Mouse (Mus musculus) heart, embryonic 10.5 days (tissue): ENCODE data around the gene Mfap2. TPM values are rescaled to one million over a fixed set of nuclear protein-coding genes. Genes with fewer than 3 reads are reported as not detected.

Experiments
- DNase-seq: peaks from one replicate; pipeline ENCODE4 v3.0.0-alpha.2; 2017; ENCODE audit warnings: low spot score
- H3K27ac ChIP-seq: fragments of 300-500 bp; sonication (generic); 2 replicates; pipeline ENCODE4 v1.5.1; 2016; ENCODE audit warnings: mild to moderate bottlenecking
- H3K27me3 ChIP-seq: fragments of 300-500 bp; sonication (generic); 2 replicates; pipeline ENCODE4 v1.6.1; 2016; ENCODE audit warnings: mild to moderate bottlenecking; ENCODE audit not compliant: poor library complexity, insufficient read depth, severe bottlenecking
- H3K36me3 ChIP-seq: fragments of 300-500 bp; sonication (generic); 2 replicates; pipeline ENCODE4 v1.6.1; 2016; ENCODE audit warnings: mild to moderate bottlenecking, moderate library complexity
- H3K4me1 ChIP-seq: fragments of 300-500 bp; sonication (generic); 2 replicates; pipeline ENCODE4 v1.6.1; 2016; ENCODE audit warnings: mild to moderate bottlenecking
- H3K4me3 ChIP-seq: fragments of 300-500 bp; sonication (generic); 2 replicates; pipeline ENCODE4 v1.5.1; 2016; ENCODE audit warnings: mild to moderate bottlenecking, moderate library complexity
- H3K9me3 ChIP-seq: fragments of 300-500 bp; sonication (generic); 2 replicates; pipeline ENCODE4 v1.6.1; 2016; ENCODE audit warnings: mild to moderate bottlenecking, moderate library complexity
- WGBS: fragments of 180-500 bp; shearing (Covaris S2); methylation state at CpG from one replicate; pipeline ENCODE4 v1.1.7; 2016; 5-methylcytosine and 5-hydroxymethylcytosine counted together
- polyA plus RNA-seq: library from polyadenylated mRNA; unstranded; fragments of >200 nt; fragmentation: Nextera tagmentation; extraction: Ambion mirVana; gene quantifications from 2 replicates; pipeline ENCODE4 v1.2.1, GENCODE M21; 2016

Mfap2 gene
- polyA plus RNA-seq: 159 and 233 TPM in 2 replicates

GRCm38 (mm10) chr4:141010118-141010517 is at the start of gene Mfap2:
Gene Mfap2, plus strand, starts transcription at chr4:141010418.
- Histone ChIP-seq H3K9me3 (no peaks in the 10 kb centered on the region), H3K36me3 (peaks cover 60% of the 10 kb centered on the region), H3K4me1 (peaks cover 43% of the 10 kb centered on the region), H3K4me3 (peak within 1 kb of the TSS; percentile 76), H3K27me3 (no peaks in the 10 kb centered on the region), H3K27ac (peak within 1 kb of the TSS; percentile 90)
- 18% methylated on average over 7 of the region's 7 CpGs for WGBS
- DNase-seq: no peak

GRCm38 (mm10) chr4:140960781-140961466 is 49.3 kb upstream of the Mfap2 start, which contains the start of gene Sdhb:
Gene Sdhb, plus strand, starts transcription at chr4:140961203.
- peak within 1 kb of the TSS; percentile 99 for H3K27ac ChIP-seq

GRCm38 (mm10) chr4:140961467-140962206 is 48.6 kb upstream of the Mfap2 start:
- peaks cover 5% of the 10 kb centered on the region for H3K27me3 ChIP-seq
- 2% methylated on average over 38 of the region's 38 CpGs for WGBS
- peaks cover 62% of the 10 kb centered on the region for H3K4me1 ChIP-seq
- peaks cover 10% of the 10 kb centered on the region for H3K36me3 ChIP-seq
- no peaks in the 10 kb centered on the region for H3K9me3 ChIP-seq
- DNase-seq: no peak
- peak overlapping the region; percentile 99 for H3K4me3 ChIP-seq
- peak overlapping the region; percentile 99 for H3K27ac ChIP-seq

More at GRCm38 (mm10) chr4:140960781-140961466, 49.3 kb upstream of the Mfap2 start, which contains the start of gene Sdhb:
- peaks cover 6% of the 10 kb centered on the region for H3K27me3 ChIP-seq
- H3K4me1 ChIP-seq: peaks cover 62% of the 10 kb centered on the region
- peak within 1 kb of the TSS; percentile 99 for H3K4me3 ChIP-seq
- no peaks in the 10 kb centered on the region for H3K9me3 ChIP-seq
- peak; percentile 100 for DNase-seq
- peaks cover 3% of the 10 kb centered on the region; the same call in 1 of the 2 replicates for H3K36me3 ChIP-seq
- WGBS: 3% methylated on average over 37 of the region's 37 CpGs

- 70% methylated on average over 8 of the region's 8 CpGs for WGBS
- H3K36me3 ChIP-seq: peaks cover 17% of the 10 kb centered on the region
- no peaks in the 10 kb centered on the region for H3K27me3 ChIP-seq
- peak overlapping the region; percentile 99 for H3K27ac ChIP-seq
- no peak for DNase-seq
- H3K4me1 ChIP-seq: peaks cover 55% of the 10 kb centered on the region
- H3K4me3 ChIP-seq: peak overlapping the region; percentile 99
- no peaks in the 10 kb centered on the region for H3K9me3 ChIP-seq
These were observed 47.9 kb upstream of the Mfap2 start for GRCm38 (mm10) chr4:140962207-140962909.

- Histone ChIP-seq H3K27me3 (no peaks in the 10 kb centered on the region), H3K9me3 (no peaks in the 10 kb centered on the region), H3K4me3 (peak overlapping the region; percentile 9; the same call in 1 of the 2 replicates), H3K27ac (no peak overlapping the region), H3K4me1 (peaks cover 49% of the 10 kb centered on the region), H3K36me3 (peaks cover 23% of the 10 kb centered on the region)
- no peak for DNase-seq
- WGBS: 40% methylated on average over 5 of the region's 5 CpGs
These were observed 47.3 kb upstream of the Mfap2 start for GRCm38 (mm10) chr4:140962950-140963349.

GRCm38 (mm10) chr4:140963941-140964597 is 46.1 kb upstream of the Mfap2 start:
- no peak for DNase-seq
- peaks cover 39% of the 10 kb centered on the region for H3K4me1 ChIP-seq
- no peaks in the 10 kb centered on the region for H3K27me3 ChIP-seq
- no peak overlapping the region for H3K27ac ChIP-seq
- peaks cover 33% of the 10 kb centered on the region for H3K36me3 ChIP-seq
- 85% methylated on average over 9 of the region's 9 CpGs for WGBS
- H3K9me3 ChIP-seq: no peaks in the 10 kb centered on the region
- no peak overlapping the region for H3K4me3 ChIP-seq

- 31% methylated on average over 7 of the region's 7 CpGs for WGBS
- Histone ChIP-seq H3K4me1 (peaks cover 34% of the 10 kb centered on the region), H3K27ac (no peak overlapping the region), H3K4me3 (no peak overlapping the region), H3K9me3 (no peaks in the 10 kb centered on the region), H3K27me3 (no peaks in the 10 kb centered on the region), H3K36me3 (peaks cover 38% of the 10 kb centered on the region)
- DNase-seq: peak; percentile 85
These were observed 45.6 kb upstream of the Mfap2 start for GRCm38 (mm10) chr4:140964620-140965019.

GRCm38 (mm10) chr4:140967386-140968159 is 42.6 kb upstream of the Mfap2 start:
- no peak overlapping the region for H3K27ac ChIP-seq
- 84% methylated on average over 11 of the region's 11 CpGs for WGBS
- H3K4me3 ChIP-seq: no peak overlapping the region
- no peak for DNase-seq
- H3K4me1 ChIP-seq: peaks cover 13% of the 10 kb centered on the region
- no peaks in the 10 kb centered on the region for H3K27me3 ChIP-seq
- H3K36me3 ChIP-seq: peaks cover 68% of the 10 kb centered on the region
- no peaks in the 10 kb centered on the region for H3K9me3 ChIP-seq

- Histone ChIP-seq H3K4me1 (no peaks in the 10 kb centered on the region), H3K4me3 (no peak overlapping the region), H3K27ac (no peak overlapping the region), H3K9me3 (no peaks in the 10 kb centered on the region), H3K36me3 (peaks cover 99% of the 10 kb centered on the region), H3K27me3 (no peaks in the 10 kb centered on the region)
- no peak for DNase-seq
- WGBS: 87% methylated on average over 13 of the region's 13 CpGs
These were observed 38.5 kb upstream of the Mfap2 start for GRCm38 (mm10) chr4:140971691-140972090.

- Histone ChIP-seq H3K4me1 (no peaks in the 10 kb centered on the region; the same call in 1 of the 2 replicates), H3K36me3 (peaks cover 100% of the 10 kb centered on the region), H3K27me3 (no peaks in the 10 kb centered on the region), H3K9me3 (no peaks in the 10 kb centered on the region), H3K4me3 (no peak overlapping the region), H3K27ac (no peak overlapping the region)
- WGBS: 92% methylated on average over 6 of the region's 6 CpGs
- DNase-seq: no peak
These were observed 35.8 kb upstream of the Mfap2 start for GRCm38 (mm10) chr4:140974408-140974807.

- no peak for DNase-seq
- H3K27me3 ChIP-seq: no peaks in the 10 kb centered on the region
- no peaks in the 10 kb centered on the region for H3K9me3 ChIP-seq
- peaks cover 97% of the 10 kb centered on the region for H3K36me3 ChIP-seq
- no peaks in the 10 kb centered on the region; the same call in 1 of the 2 replicates for H3K4me1 ChIP-seq
- H3K4me3 ChIP-seq: no peak overlapping the region
- 96% methylated on average over 7 of the region's 7 CpGs for WGBS
- H3K27ac ChIP-seq: no peak overlapping the region
These were observed 34.9 kb upstream of the Mfap2 start for GRCm38 (mm10) chr4:140975356-140975755.

- WGBS: 85% methylated on average over 10 of the region's 10 CpGs
- no peak for DNase-seq
These were observed 32.9 kb upstream of the Mfap2 start for GRCm38 (mm10) chr4:140977278-140977677.

More at GRCm38 (mm10) chr4:140977278-140977677, 32.9 kb upstream of the Mfap2 start:
- Histone ChIP-seq H3K4me1 (no peaks in the 10 kb centered on the region; the same call in 1 of the 2 replicates), H3K27ac (no peak overlapping the region), H3K4me3 (no peak overlapping the region), H3K27me3 (no peaks in the 10 kb centered on the region), H3K9me3 (0 out of 2 replicates have a peak, but pooled peaks cover 4% of the 10 kb centered on the region), H3K36me3 (peaks cover 81% of the 10 kb centered on the region)
